Mouse (Mus musculus) liver, adult (tissue): ENCODE results near the gene Cyba.

Experiments used
- GATA4 ChIP-seq: IDR thresholded peaks from 2 replicates; pipeline ENCODE4 v1.6.1; 2014; ENCODE audit warnings: mild to moderate bottlenecking, low read length; ENCODE audit not compliant: insufficient replicate concordance

Gene Cyba

GRCm38 (mm10) chr8:122437708-122438331 lies 5.1 kb upstream of the Cyba start:
- TF ChIP-seq GATA4: no peak

GRCm38 (mm10) chr8:122436586-122437125 lies 3.9 kb upstream of the Cyba start:
- TF ChIP-seq GATA4: no peak

GRCm38 (mm10) chr8:122436146-122436545 lies 3.4 kb upstream of the Cyba start:
- TF ChIP-seq GATA4: no peak

DNA sequence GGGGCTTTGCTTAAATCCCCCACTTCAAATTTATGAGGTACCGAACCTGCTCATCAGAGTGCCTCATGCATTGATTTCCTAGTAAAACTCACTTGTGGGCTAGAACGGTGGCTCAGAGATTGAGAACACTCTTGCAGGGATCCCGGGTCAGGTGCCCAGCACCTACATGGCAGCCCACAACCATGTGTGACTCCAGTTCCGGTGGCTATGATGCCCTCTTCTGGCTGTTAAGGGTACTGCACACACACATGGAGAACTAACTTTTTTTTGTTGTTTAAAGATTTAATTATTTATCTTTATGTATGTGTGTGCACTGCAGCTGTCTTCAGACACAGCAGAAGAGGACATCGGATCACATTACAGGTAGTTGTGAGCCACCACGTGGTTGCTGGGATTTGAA lies 2.6 kb upstream of the Cyba start:
- no peak for TF ChIP-seq GATA4

- no peak for TF ChIP-seq GATA4
Observed at GRCm38 (mm10) chr8:122433269-122433905, 657 bp upstream of the Cyba start.

- TF ChIP-seq GATA4: no peak
Observed at GRCm38 (mm10) chr8:122431694-122432442, 862 bp downstream of the Cyba start.

DNA sequence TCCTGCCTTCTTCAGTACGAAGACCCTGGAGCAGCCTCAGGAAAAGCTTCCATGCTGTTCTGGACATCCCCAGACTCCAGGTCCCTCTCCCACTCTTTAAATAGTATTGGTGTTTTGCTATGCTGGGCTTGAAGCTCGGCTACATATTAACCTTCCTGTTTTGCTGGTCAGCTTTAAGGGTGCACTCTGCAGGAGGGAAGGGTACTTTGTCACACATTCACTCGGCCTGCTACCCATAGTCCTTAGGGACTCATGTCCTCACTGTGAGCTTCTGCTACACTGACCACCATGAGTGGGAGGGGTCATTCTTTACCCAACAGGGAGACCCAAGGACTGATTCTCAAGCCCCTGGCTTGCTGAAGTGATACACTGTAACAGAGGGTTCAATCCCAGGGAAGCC lies 2.1 kb downstream of the Cyba start:
- no peak for TF ChIP-seq GATA4

- TF ChIP-seq GATA4: no peak
Observed at GRCm38 (mm10) chr8:122430058-122430636, 2.6 kb downstream of the Cyba start.

- TF ChIP-seq GATA4: no peak
Observed at GRCm38 (mm10) chr8:122428163-122428562, 4.6 kb downstream of the Cyba start.

DNA sequence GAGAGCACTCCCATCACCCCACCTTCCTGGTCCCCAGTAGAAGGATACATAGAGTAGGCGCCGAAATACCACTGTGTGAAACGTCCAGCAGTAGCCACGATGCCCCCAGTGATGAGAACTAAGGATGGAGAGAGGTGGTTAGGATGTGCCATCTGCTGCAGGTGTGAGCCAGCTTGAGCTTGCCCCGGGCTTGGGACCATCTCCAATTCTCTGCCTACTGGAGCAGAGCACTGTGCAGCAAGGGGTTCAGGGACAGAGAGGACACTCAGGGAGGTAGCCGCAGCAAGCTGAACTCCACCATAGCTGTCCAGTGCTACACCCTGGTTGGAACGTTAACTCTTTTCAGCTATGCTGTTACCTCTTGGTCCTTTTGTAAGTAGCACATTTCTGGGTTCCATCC lies 5.1 kb downstream of the Cyba start:
- no peak for TF ChIP-seq GATA4

DNA sequence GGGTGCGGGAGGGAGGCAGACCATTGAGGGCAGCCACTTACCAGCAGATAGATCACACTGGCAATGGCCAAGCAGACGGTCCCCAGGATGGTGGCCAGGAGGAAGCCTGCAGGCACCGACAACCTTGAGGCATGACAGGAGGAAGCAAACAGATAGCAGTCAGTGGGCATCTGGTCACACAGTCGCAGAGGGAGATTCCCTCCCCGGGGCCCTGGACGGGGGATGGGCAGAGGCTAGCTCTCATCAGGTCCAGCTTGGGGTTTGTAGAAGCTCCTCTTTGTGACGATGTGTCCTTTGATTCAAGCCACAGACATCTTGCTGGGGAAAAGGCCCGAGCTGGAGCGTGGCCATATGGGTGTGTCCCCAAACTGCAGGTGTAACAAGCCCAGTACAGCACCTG lies 6.6 kb downstream of the Cyba start:
- no peak for TF ChIP-seq GATA4

GRCm38 (mm10) chr8:122423659-122424058 lies 9.1 kb downstream of the Cyba start:
- no peak for TF ChIP-seq GATA4

DNA sequence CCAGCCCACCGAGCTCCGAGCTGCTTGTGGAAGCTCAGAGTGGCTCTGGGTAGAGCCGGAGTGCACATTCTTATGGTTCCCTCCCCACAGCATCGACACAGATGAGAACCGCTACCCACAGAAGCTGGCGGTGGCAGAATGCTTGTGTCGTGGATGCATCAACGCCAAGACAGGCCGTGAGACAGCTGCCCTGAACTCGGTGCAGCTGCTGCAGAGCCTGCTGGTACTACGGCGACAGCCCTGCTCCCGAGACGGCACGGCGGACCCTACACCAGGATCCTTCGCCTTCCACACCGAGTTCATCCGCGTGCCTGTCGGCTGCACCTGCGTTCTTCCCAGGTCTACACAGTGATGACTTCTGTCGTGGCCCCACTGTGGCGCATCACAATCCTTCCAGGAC lies 9.5 kb downstream of the Cyba start:
- TF ChIP-seq GATA4: no peak

DNA sequence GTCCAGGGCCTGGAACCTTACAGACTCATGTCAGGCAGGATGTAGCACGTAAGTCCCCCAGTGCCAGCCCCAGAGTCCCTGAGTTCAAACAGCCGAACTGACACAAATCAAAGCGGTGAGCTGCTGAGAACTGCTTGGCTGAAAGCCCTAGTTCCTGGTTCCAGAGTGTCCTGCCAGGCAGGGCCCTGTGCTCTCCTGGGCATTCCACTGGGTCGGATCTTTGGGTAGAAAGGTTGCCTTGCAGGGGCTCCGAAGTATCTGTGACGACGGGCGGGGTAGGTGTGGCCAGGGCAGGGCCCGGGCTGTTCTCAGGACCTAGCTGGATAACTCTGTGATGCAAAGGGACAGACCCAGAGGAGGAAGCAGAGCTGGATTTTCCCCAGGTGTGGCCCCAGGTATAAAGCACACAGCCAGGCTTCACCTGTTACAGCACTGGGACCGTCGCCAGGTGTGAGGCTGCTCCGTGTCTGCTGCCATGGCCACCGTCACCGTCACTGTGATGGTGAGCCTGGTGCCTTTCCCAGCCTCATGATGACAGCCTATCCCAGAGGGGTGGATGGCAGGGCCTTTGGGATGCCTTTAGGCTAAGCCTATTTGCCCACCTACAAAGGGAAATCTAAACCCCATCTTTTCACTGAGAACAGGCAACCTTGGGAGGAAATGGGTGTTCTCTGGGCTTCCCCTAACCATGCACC lies 11.2 kb downstream of the Cyba start, which contains the start of gene Il17c:
TSS of gene Il17c (plus strand) at position 645 of the 695 bp plus-strand sequence.
- no peak for TF ChIP-seq GATA4
